Comparison of ENCODE assay signal across 23 mouse cellular contexts in the genomic region with DNA sequence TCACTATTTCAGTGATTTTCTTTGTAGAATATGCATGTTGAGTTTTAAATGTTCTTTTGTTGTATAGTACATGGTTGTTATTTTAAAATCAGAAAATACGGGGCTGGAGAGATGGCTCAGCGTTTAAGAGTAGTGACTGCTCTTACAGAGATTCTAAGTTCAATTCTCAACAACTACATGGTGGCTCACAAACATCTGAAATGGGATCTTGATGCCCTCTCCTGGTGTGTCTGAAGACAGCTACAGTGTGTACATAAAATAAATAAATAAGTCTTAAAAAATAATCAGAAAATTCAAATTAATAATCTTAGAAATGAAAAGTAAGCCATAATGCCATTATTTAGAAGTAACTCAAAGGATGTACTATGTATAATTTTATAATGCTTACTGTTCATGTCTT.
DNase-seq lines count a peak whose midpoint lies in the region; ATAC-seq and TF ChIP-seq lines count a peak whose summit lies in the region.
"Had no signal": no experiment of that assay in that cellular context is flagged by ENCODE, and none has a peak within 500 bp of the region (broad histone marks: within the 10 kb centered on the region; RNA-seq: fewer than 3 reads in every experiment).

No protein-coding gene starts in this region.

- DNase-seq in forebrain, postnatal 0 days = peak; percentile 26
- no peak for DNase-seq in forebrain, embryonic 11.5 days (ENCODE audit: low spot score)
- DNase-seq in left cerebral cortex, adult 2 months (ENCODE audit: extremely low spot score in 1 of 2, low spot score in 2 of 2) = no peak
- no peak for DNase-seq in left cerebral cortex, postnatal 36 days (ENCODE audit: low spot score in 2 of 2)
- DNase-seq in NIH3T3 (ENCODE audit: low read depth) = peak; percentile 40
- DNase-seq in stomach, postnatal 0 days (ENCODE audit: low spot score) = no peak
- DNase-seq: embryo, embryonic 11 days; gastrocnemius, postnatal 10 days; kidney, postnatal 4 days; liver, embryonic 13.5 days; lung, embryonic 14.5 days; spleen, adult 18-20 months; thymus, adult 2 months had no signal

- 71% methylated on average over 2 of the region's 2 CpGs for whole genome bisulfite sequencing in forebrain, postnatal 0 days
- 96% methylated on average over 2 of the region's 2 CpGs for WGBS in forebrain, embryonic 11.5 days
- WGBS in stomach, postnatal 0 days = 90% methylated on average over 2 of the region's 2 CpGs
- WGBS in intestine, embryonic 15.5 days = 90% methylated on average over 2 of the region's 2 CpGs

- H3K4me1 ChIP-seq in forebrain, postnatal 0 days (ENCODE audit: insufficient read depth) = no peaks in the 10 kb centered on the region
- no peaks in the 10 kb centered on the region; the same call in none of the 2 replicates for H3K4me1 ChIP-seq in forebrain, embryonic 11.5 days (replicated peaks; ENCODE audit: control insufficient read depth, insufficient read depth, low read length)
- no peaks in the 10 kb centered on the region for H3K4me1 ChIP-seq in stomach, postnatal 0 days (replicated peaks; ENCODE audit: control insufficient read depth, insufficient read depth)
- no peaks in the 10 kb centered on the region for H3K4me1 ChIP-seq in intestine, embryonic 15.5 days (replicated peaks)
- H3K4me1 ChIP-seq: embryonic facial prominence, embryonic 15.5 days; heart, embryonic 15.5 days; limb, embryonic 13.5 days; liver, embryonic 13.5 days; neural tube, embryonic 15.5 days; stomach, embryonic 15.5 days had no signal

- intact Hi-C loops in left cerebral cortex, adult 2 months (cut with DNase I) = no loop called here
- intact Hi-C loops in left cerebral cortex, postnatal 36 days (cut with DNase I) = no loop called here

- no peaks in the 10 kb centered on the region for H3K9me3 ChIP-seq in forebrain, postnatal 0 days (ENCODE audit: low read length)
- H3K9me3 ChIP-seq in forebrain, embryonic 11.5 days (ENCODE audit: control insufficient read depth, low read length) = no peaks in the 10 kb centered on the region
- H3K9me3 ChIP-seq in stomach, postnatal 0 days (ENCODE audit: control insufficient read depth, low read length) = no peaks in the 10 kb centered on the region
- no peaks in the 10 kb centered on the region for H3K9me3 ChIP-seq in intestine, embryonic 15.5 days
- H3K9me3 ChIP-seq: embryonic facial prominence, embryonic 15.5 days; heart, embryonic 15.5 days; hindbrain, embryonic 10.5 days; limb, embryonic 13.5 days; liver, embryonic 13.5 days; midbrain, embryonic 10.5 days; neural tube, embryonic 15.5 days; stomach, embryonic 15.5 days had no signal

- no peak overlapping the region for H3K9ac ChIP-seq in forebrain, postnatal 0 days
- H3K9ac ChIP-seq in forebrain, embryonic 11.5 days (ENCODE audit: low read length) = no peak overlapping the region
- H3K9ac ChIP-seq in stomach, postnatal 0 days (ENCODE audit: low read length) = no peak overlapping the region
- H3K9ac ChIP-seq in intestine, embryonic 15.5 days = no peak overlapping the region
- H3K9ac ChIP-seq: embryonic facial prominence, embryonic 15.5 days; heart, embryonic 15.5 days; limb, embryonic 13.5 days; liver, embryonic 13.5 days; lung, embryonic 14.5 days; neural tube, embryonic 15.5 days; stomach, embryonic 15.5 days had no signal

- no peak for ATAC-seq in forebrain, postnatal 0 days
- no peak for ATAC-seq in forebrain, embryonic 11.5 days (replicated peaks; ENCODE audit: low FRiP score)
- no peak for ATAC-seq in stomach, postnatal 0 days (ENCODE audit: low FRiP score, low TSS enrichment)
- ATAC-seq in intestine, embryonic 15.5 days = no peak

- no peaks in the 10 kb centered on the region for H3K27me3 ChIP-seq in forebrain, postnatal 0 days (ENCODE audit: insufficient read depth, low read length)
- no peaks in the 10 kb centered on the region for H3K27me3 ChIP-seq in forebrain, embryonic 11.5 days (ENCODE audit: control insufficient read depth, insufficient read depth, low read length)
- no peaks in the 10 kb centered on the region for H3K27me3 ChIP-seq in stomach, postnatal 0 days (ENCODE audit: control insufficient read depth, insufficient read depth, low read length)
- H3K27me3 ChIP-seq in intestine, embryonic 15.5 days (replicated peaks) = no peaks in the 10 kb centered on the region
- H3K27me3 ChIP-seq: embryonic facial prominence, embryonic 15.5 days; heart, embryonic 15.5 days; limb, embryonic 13.5 days; liver, embryonic 13.5 days; neural tube, embryonic 15.5 days; stomach, embryonic 15.5 days had no signal

- no peak overlapping the region for H3K4me3 ChIP-seq in forebrain, postnatal 0 days (ENCODE audit: low read depth, low read length)
- H3K4me3 ChIP-seq in forebrain, embryonic 11.5 days (ENCODE audit: low read depth, low read length) = no peak overlapping the region
- H3K4me3 ChIP-seq in left cerebral cortex, adult 2 months = no peak overlapping the region
- H3K4me3 ChIP-seq in stomach, postnatal 0 days (ENCODE audit: low read depth, low read length) = no peak overlapping the region
- H3K4me3 ChIP-seq in intestine, embryonic 15.5 days (replicated peaks) = no peak overlapping the region
- H3K4me3 ChIP-seq: embryonic facial prominence, embryonic 15.5 days; heart, embryonic 15.5 days; hindbrain, embryonic 10.5 days; limb, embryonic 13.5 days; liver, embryonic 13.5 days; midbrain, embryonic 10.5 days; myocyte; neural tube, embryonic 15.5 days; stomach, embryonic 15.5 days had no signal

- H3K4me2 ChIP-seq in forebrain, postnatal 0 days (ENCODE audit: low read depth) = no peak overlapping the region
- H3K4me2 ChIP-seq in forebrain, embryonic 11.5 days (ENCODE audit: low read depth, low read length, severe bottlenecking) = no peak overlapping the region
- no peak overlapping the region for H3K4me2 ChIP-seq in stomach, postnatal 0 days (replicated peaks; ENCODE audit: low read depth)
- H3K4me2 ChIP-seq in intestine, embryonic 15.5 days (replicated peaks) = no peak overlapping the region
- H3K4me2 ChIP-seq: embryonic facial prominence, embryonic 15.5 days; heart, embryonic 15.5 days; limb, embryonic 13.5 days; liver, embryonic 13.5 days; lung, embryonic 14.5 days; neural tube, embryonic 15.5 days; stomach, embryonic 15.5 days had no signal

- no peak for TF ChIP-seq EP300 in stomach, postnatal 0 days (optimal IDR thresholded peaks at IDR 0.05)

- no peak overlapping the region for H3K27ac ChIP-seq in forebrain, postnatal 0 days (ENCODE audit: low read depth, low read length)
- no peak overlapping the region for H3K27ac ChIP-seq in forebrain, embryonic 11.5 days (ENCODE audit: low read depth, low read length)
- no peak overlapping the region for H3K27ac ChIP-seq in left cerebral cortex, adult 2 months
- no peak overlapping the region for H3K27ac ChIP-seq in stomach, postnatal 0 days (replicated peaks)
- H3K27ac ChIP-seq in intestine, embryonic 15.5 days = no peak overlapping the region
- H3K27ac ChIP-seq: embryonic facial prominence, embryonic 15.5 days; heart, embryonic 15.5 days; hindbrain, embryonic 10.5 days; limb, embryonic 13.5 days; liver, embryonic 13.5 days; macrophage; midbrain, embryonic 10.5 days; neural tube, embryonic 15.5 days; stomach, embryonic 15.5 days had no signal

- H3K36me3 ChIP-seq in forebrain, postnatal 0 days (ENCODE audit: insufficient read depth) = no peaks in the 10 kb centered on the region
- no peaks in the 10 kb centered on the region for H3K36me3 ChIP-seq in forebrain, embryonic 11.5 days (ENCODE audit: control insufficient read depth, insufficient read depth, low read length)
- H3K36me3 ChIP-seq in stomach, postnatal 0 days (ENCODE audit: control insufficient read depth, insufficient read depth, low read length) = no peaks in the 10 kb centered on the region
- H3K36me3 ChIP-seq in intestine, embryonic 15.5 days = no peaks in the 10 kb centered on the region
- H3K36me3 ChIP-seq: embryonic facial prominence, embryonic 15.5 days; heart, embryonic 15.5 days; hindbrain, embryonic 10.5 days; limb, embryonic 13.5 days; liver, embryonic 13.5 days; midbrain, embryonic 10.5 days; neural tube, embryonic 15.5 days; stomach, embryonic 15.5 days had no signal

- peak; percentile 42 for TF ChIP-seq CTCF in forebrain, postnatal 0 days (IDR thresholded peaks at IDR 0.05; ENCODE audit: low read depth)
- peak; percentile 27 for TF ChIP-seq CTCF in left cerebral cortex, adult 2 months (IDR thresholded peaks at IDR 0.05)
- peak; percentile 38 for TF ChIP-seq CTCF in stomach, postnatal 0 days (IDR thresholded peaks at IDR 0.05; ENCODE audit: low read depth)

Comparison
In these comparisons a context has a peak if more than half of its experiments do, and no peak if none do; other contexts are left out.
1. DNase-seq: peak in forebrain, postnatal 0 days (single experiment) and NIH3T3 (single experiment); none in forebrain, embryonic 11.5 days (single experiment), left cerebral cortex, adult 2 months (0 of 2), left cerebral cortex, postnatal 36 days (0 of 2) and stomach, postnatal 0 days (single experiment).
2. Peak in every context shown above with its lines, with median percentiles within 50 percentile points of each other: CTCF ChIP-seq.